Mouse (Mus musculus) myocyte (in vitro differentiated cells): ENCODE results near the gene Dnmt3b.

Source experiments
- MAX ChIP-seq: IDR thresholded peaks from one replicate; pipeline ENCODE4 v1.6.1; 2011; ENCODE audit warnings: low read depth, mild to moderate bottlenecking, control low read depth
- USF1 ChIP-seq: IDR thresholded peaks from one replicate; pipeline ENCODE4 v1.6.1; 2011; ENCODE audit warnings: low read depth, mild to moderate bottlenecking, control low read depth, moderate library complexity

DNA sequence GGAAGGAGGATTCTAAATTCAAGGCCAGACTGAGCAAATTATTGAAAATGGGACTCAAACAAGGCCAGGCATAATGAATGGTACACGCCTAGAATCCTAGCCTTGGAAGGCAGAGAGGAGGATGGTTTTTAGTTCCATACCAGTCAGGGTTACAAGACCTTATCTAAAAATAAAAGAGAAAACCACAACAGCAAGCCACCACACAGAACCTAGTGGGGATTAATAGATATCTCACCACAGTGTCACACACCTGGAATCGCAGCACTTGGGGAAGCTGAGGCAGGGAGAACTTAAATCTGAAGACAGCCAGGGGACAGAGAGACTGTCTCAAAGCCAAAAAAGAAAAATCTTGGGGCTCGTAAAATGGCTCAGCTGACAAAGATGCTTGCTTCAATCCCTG, 18.3 kb upstream of the Dnmt3b start:
- no peak for TF ChIP-seq MAX
- no peak for TF ChIP-seq USF1
